Mouse (Mus musculus) liver, embryonic 15.5 days (tissue): ENCODE measurements around the gene Wfdc10. TPM values are rescaled to one million over a fixed set of nuclear protein-coding genes. Genes with fewer than 3 reads are reported as not detected.

Experiments
- ATAC-seq: fragments of 200-750 bp; cut with Nextera tagmentation; 2 replicates; pipeline ENCODE4 v1.8.0; 2017; ENCODE audit warnings: moderate number of reproducible peaks, mild to moderate bottlenecking, moderate library complexity; ENCODE audit not compliant: insufficient read depth
- H3K27ac ChIP-seq: fragments of 300-500 bp; sonication (generic); replicated peaks from 2 replicates; pipeline ENCODE4 v1.5.1; 2015; ENCODE audit warnings: mild to moderate bottlenecking, inconsistent platforms
- H3K27me3 ChIP-seq: fragments of 300-500 bp; sonication (generic); 2 replicates; pipeline ENCODE4 v1.6.1; 2015; ENCODE audit warnings: mild to moderate bottlenecking, inconsistent platforms
- H3K36me3 ChIP-seq: fragments of 300-500 bp; sonication (generic); replicated peaks from 2 replicates; pipeline ENCODE4 v1.6.1; 2015; ENCODE audit warnings: moderate library complexity, mild to moderate bottlenecking, inconsistent platforms
- H3K4me1 ChIP-seq: fragments of 300-500 bp; sonication (generic); replicated peaks from 2 replicates; pipeline ENCODE4 v1.6.1; 2015; ENCODE audit warnings: inconsistent platforms
- H3K4me2 ChIP-seq: fragments of 300-500 bp; sonication (generic); 2 replicates; pipeline ENCODE4 v1.6.1; 2015; ENCODE audit warnings: moderate library complexity, mild to moderate bottlenecking, inconsistent platforms
- H3K4me3 ChIP-seq: fragments of 300-500 bp; sonication (generic); replicated peaks from 2 replicates; pipeline ENCODE4 v1.5.1; 2015; ENCODE audit warnings: mild to moderate bottlenecking, inconsistent platforms
- H3K9ac ChIP-seq: fragments of 300-500 bp; sonication (generic); 2 replicates; pipeline ENCODE4 v1.6.1; 2015; ENCODE audit warnings: moderate library complexity, mild to moderate bottlenecking, inconsistent platforms
- H3K9me3 ChIP-seq: fragments of 300-500 bp; sonication (generic); replicated peaks from 2 replicates; pipeline ENCODE4 v1.6.1; 2016; ENCODE audit warnings: inconsistent platforms
- WGBS: fragments of 180-500 bp; shearing (Covaris S2); methylation state at CpG from one replicate; pipeline ENCODE4 v1.1.7; 2015; ENCODE audit warnings: mixed read lengths; ENCODE audit not compliant: insufficient replicate concordance; 5-methylcytosine and 5-hydroxymethylcytosine counted together
- polyA plus RNA-seq: library from polyadenylated mRNA; unstranded; fragments of >200 nt; fragmentation: Nextera tagmentation; extraction: Ambion mirVana; gene quantifications from 2 replicates; pipeline ENCODE4 v1.2.1, GENCODE M21; 2015

Wfdc10 gene
- polyA plus RNA-seq, 1 experiment from 2014 or later = not detected

DNA sequence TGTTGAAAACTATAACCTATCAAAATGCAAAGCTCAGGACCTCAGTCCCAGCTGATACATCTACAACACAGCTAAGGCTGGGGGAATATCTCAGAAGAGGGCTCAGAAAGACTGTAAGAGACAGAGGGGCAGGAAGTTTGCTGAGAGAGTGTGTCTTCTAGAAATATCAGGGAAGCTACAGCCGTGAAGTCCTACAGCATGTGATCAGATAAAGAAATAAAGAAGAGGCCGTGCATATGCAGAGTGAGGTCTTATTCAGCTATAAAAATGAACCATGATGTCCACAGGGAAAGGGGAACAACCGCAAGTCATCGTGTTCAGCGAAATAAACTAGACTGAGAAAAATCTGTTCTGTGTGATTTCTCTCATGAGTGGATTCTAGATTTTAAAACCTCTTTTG is 14.4 kb downstream of the Wfdc10 start:
- H3K9me3 ChIP-seq = no peaks in the 10 kb centered on the region
- no peaks in the 10 kb centered on the region for H3K27me3 ChIP-seq
- H3K27ac ChIP-seq = no peak overlapping the region
- no peak overlapping the region for H3K9ac ChIP-seq
- H3K4me2 ChIP-seq = no peak overlapping the region
- 55% methylated on average over 5 of the region's 5 CpGs for WGBS
- no peaks in the 10 kb centered on the region for H3K36me3 ChIP-seq
- H3K4me3 ChIP-seq = no peak overlapping the region
- no peak for ATAC-seq
- no peaks in the 10 kb centered on the region for H3K4me1 ChIP-seq

DNA sequence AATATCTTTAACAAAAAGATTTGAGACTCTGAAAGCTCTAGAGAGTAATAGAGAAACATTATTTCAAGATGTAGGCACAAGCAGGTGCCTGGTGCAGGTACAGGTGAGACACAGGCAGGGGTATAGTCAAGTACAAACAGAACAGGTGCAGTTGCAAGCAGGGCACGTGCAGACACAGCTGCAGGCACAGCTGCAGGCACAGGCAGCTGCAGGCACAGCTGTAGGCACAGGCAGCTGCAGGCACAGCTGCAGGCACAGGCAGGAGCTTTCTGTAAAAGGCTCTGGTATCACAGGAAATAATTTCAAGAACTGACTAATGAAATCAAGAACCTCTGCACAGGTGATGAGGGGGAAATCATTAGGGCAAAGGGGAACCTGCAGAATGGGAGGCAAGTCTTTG is 15.1 kb downstream of the Wfdc10 start:
- Histone ChIP-seq H3K9me3 (no peaks in the 10 kb centered on the region), H3K27ac (no peak overlapping the region), H3K4me1 (no peaks in the 10 kb centered on the region), H3K9ac (no peak overlapping the region), H3K4me3 (no peak overlapping the region), H3K27me3 (no peaks in the 10 kb centered on the region), H3K36me3 (no peaks in the 10 kb centered on the region), H3K4me2 (no peak overlapping the region)
- ATAC-seq = no peak
- 18% methylated on average over 1 of the region's 1 CpGs for WGBS

DNA sequence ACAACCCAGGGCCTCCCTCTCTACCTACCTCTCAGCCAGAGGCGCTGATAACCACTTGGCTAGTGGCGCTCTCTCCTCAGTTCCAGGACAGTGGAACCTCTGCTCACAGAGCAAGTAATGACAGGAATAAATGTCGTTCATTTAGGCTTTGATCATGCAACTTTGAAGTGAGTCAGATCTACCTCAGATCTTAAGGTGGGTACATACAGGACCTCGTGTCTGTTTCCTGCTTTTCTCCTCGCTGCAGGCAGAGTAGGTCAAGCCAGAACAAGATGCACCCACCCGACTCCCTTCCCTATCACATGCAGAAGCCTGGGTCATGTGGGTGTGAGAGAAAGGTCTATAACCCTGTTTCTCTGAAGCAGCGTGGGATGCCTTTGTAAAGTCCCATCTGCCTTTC is 18.1 kb downstream of the Wfdc10 start, which contains the start of gene Wfdc11:
Wfdc11 (minus strand) TSS at position 101 of the 400 bp plus-strand sequence.
- no peak for ATAC-seq
- 57% methylated on average over 7 of the region's 7 CpGs for WGBS
- H3K9me3 ChIP-seq = no peaks in the 10 kb centered on the region
- H3K4me3 ChIP-seq = no peak within 1 kb of the TSS
- no peak within 1 kb of the TSS for H3K27ac ChIP-seq
- no peaks in the 10 kb centered on the region for H3K36me3 ChIP-seq
- no peak within 1 kb of the TSS for H3K9ac ChIP-seq
- H3K4me2 ChIP-seq = no peak within 1 kb of the TSS
- no peaks in the 10 kb centered on the region for H3K27me3 ChIP-seq
- H3K4me1 ChIP-seq = peaks cover 5% of the 10 kb centered on the region; the same call in 1 of the 2 replicates

DNA sequence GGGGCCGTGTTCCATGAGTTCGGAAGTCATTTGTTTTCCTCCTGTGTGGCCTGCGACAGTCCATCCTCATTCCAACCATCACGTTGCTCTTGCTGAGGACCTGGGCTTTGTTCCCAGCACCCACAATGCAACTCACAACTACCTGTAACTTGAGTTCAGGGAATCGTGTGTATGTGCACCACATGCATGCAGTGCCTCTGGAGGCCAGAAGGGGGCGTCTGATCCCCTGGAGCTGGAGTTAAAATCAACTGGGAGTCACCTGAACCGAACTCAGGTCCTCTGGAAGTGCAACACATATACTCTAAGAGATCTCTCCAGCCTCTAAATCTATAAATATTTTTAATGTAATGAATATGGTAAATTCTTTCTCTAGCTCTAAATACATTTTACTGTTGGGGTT is 20.3 kb downstream of the Wfdc10 start:
- Histone ChIP-seq H3K4me2 (no peak overlapping the region), H3K9me3 (no peaks in the 10 kb centered on the region), H3K36me3 (no peaks in the 10 kb centered on the region), H3K9ac (no peak overlapping the region), H3K4me3 (no peak overlapping the region), H3K4me1 (peaks cover 9% of the 10 kb centered on the region), H3K27me3 (no peaks in the 10 kb centered on the region), H3K27ac (no peak overlapping the region)
- WGBS = 67% methylated on average over 7 of the region's 7 CpGs
- ATAC-seq = no peak

DNA sequence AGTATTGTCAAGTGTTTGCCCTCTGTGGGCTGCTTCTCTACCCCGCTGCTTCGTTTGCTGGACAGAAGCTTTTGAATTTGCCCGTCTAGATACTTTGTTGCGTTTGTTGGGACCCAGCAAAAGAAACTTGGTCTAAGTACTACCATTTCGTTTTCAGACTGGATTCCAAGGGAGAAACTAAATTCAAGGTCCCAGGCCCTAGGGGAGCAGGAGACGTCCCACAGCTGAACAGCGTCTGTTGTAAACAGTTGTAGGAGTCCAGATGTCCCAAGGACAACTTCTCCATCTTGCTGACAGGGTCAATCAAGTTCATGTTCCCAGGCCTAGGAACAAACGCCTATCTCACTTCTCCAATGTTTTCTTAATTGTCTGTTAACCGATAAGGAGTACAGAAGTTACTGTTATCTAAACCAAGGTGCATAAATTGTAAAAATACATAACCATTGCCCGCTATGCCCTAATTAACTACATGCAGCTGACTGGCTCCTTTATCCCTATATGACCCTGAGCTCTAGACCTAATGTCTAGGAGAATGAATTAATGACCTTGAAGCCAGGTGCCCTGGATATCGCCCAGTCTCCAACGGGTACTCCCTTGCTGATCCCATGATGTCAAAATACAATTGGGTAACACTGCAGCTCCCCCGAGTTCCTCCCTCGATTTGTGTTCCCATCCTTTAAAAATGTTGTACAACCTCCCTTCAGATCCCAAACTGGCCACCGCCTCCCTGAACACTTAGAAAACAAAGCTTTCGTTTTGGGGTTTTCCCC is 21.3 kb downstream of the Wfdc10 start:
- ATAC-seq = no peak
- no peaks in the 10 kb centered on the region for H3K36me3 ChIP-seq
- no peak overlapping the region for H3K27ac ChIP-seq
- no peak overlapping the region for H3K4me2 ChIP-seq
- peaks cover 9% of the 10 kb centered on the region for H3K4me1 ChIP-seq
- H3K4me3 ChIP-seq = no peak overlapping the region
- H3K27me3 ChIP-seq = no peaks in the 10 kb centered on the region
- H3K9me3 ChIP-seq = no peaks in the 10 kb centered on the region
- no peak overlapping the region for H3K9ac ChIP-seq
- 64% methylated on average over 16 of the region's 16 CpGs for WGBS

DNA sequence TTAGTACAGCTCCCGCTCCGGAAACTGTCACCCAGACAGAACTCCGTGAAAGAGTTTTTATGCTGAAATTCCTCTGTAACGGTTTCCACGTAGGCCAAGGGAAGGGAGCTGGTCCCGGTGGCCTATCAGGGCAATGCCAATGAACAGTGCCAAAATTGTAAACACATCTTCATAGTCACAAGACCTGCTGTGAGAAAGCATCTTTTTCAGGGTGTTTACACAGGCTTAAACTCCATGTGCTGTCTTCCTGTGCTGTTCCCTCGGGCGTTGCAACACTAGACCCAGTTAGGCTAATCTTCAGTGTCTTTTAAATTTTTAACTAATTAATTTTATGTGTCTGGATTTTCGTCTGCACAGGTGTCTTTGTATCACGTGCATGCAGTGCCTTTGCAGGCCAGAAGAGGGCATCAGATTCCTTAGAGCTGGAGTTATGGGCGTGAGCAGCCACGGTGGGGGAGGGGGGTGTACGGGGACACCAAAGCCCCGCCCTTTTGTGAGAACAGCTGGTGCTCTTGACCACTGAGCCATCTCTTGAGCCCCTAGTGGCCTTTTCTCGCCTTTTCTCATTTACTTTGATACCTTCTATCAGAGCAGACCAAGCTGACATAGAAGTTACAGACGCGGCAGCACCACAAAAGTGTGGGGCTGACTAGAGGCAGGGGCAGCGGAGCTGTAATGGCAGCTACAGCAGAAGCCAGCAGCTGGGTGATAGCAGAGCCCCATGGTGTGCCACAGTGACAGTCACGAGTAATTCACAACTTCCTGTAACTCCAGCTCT is 23.2 kb downstream of the Wfdc10 start:
- 17% methylated on average over 19 of the region's 19 CpGs for WGBS
- H3K9ac ChIP-seq = no peak overlapping the region
- no peak overlapping the region; the same call in 1 of the 2 replicates for H3K27ac ChIP-seq
- no peaks in the 10 kb centered on the region for H3K36me3 ChIP-seq
- H3K4me3 ChIP-seq = 0 out of 2 replicates have a peak overlapping the region, but pooled peaks have one; percentile 12
- H3K9me3 ChIP-seq = no peaks in the 10 kb centered on the region
- peak overlapping the region; percentile 47 for H3K4me2 ChIP-seq
- ATAC-seq = 0 out of 2 replicates have a peak, but pooled peaks have one; percentile 28
- H3K4me1 ChIP-seq = peaks cover 9% of the 10 kb centered on the region
- no peaks in the 10 kb centered on the region for H3K27me3 ChIP-seq

DNA sequence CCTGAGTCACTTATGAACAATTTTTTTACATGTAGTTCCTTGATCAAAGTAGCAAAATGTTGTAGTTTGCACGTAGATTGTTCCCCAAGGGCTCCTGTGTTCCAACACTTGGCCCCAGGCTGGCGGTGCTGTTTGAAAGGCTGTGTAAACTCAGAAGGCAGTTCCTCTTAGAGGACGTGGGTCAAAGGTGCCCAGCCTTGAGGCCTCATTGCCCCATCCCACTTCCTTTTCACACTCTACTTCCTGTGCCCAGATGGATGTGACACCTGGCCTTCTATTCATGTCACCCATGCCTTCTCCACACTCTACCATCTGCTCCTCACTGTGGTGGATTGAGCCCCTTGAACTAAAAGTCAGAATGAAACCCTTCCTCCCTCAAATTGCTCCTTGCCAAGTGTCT is 24.1 kb downstream of the Wfdc10 start:
- no peak overlapping the region for H3K4me2 ChIP-seq
- ATAC-seq = peak; percentile 54; the same call in 1 of the 2 replicates
- 9% methylated on average over 3 of the region's 3 CpGs for WGBS
- no peaks in the 10 kb centered on the region for H3K27me3 ChIP-seq
- H3K9me3 ChIP-seq = no peaks in the 10 kb centered on the region
- no peak overlapping the region for H3K9ac ChIP-seq
- H3K27ac ChIP-seq = no peak overlapping the region
- H3K36me3 ChIP-seq = no peaks in the 10 kb centered on the region
- peaks cover 9% of the 10 kb centered on the region for H3K4me1 ChIP-seq
- H3K4me3 ChIP-seq = no peak overlapping the region

DNA sequence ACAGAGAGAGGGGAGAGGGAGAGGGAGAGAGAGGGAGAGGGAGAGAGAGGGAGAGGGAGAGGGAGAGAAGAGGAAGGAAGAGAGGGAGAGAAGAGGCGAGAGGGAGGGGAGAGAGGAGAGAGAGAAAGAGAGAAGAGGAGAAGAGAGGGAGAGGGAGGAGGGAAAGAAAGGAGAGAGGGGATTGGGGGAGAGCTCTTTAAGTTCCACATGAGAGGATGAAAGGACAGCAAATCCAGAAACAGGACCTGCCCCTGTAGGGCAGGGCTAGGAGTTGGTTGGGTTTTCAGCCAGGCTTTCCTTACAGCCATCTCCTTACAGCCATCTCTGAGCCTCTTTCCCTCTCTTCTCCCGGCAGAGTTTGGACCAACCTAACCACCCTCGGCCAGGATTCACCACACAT is 29.0 kb downstream of the Wfdc10 start, which contains the start of gene Wfdc13:
Wfdc13 (plus strand) TSS at position 301 of the 400 bp plus-strand sequence.
- Histone ChIP-seq H3K4me2 (no peak within 1 kb of the TSS), H3K9me3 (no peaks in the 10 kb centered on the region), H3K36me3 (no peaks in the 10 kb centered on the region), H3K9ac (no peak within 1 kb of the TSS), H3K4me1 (no peaks in the 10 kb centered on the region; the same call in 1 of the 2 replicates), H3K27me3 (0 out of 2 replicates have a peak, but pooled peaks cover 5% of the 10 kb centered on the region), H3K27ac (no peak within 1 kb of the TSS), H3K4me3 (no peak within 1 kb of the TSS)
- WGBS = 38% methylated on average over 3 of the region's 3 CpGs
- ATAC-seq = no peak

DNA sequence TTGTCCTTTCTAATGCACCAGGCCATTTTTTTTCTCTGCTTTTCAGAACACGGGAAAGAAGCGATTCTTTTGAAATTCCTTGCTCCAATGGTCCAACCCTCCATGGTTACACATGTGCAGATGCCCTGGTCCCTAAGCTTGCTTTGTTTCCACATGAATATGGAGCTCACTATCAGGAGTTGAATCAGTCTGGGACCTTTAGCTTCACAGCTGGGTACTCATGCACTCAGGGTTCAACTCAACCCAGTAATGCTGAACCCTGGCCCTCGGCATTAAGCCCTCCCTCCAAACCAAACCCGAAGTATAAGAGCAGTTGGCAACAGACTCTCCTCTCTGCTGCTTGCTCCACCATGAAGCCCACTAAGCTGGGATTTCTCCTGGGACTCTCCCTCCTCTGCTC is 42.4 kb downstream of the Wfdc10 start, which contains the start of gene Spint4:
Spint4 (plus strand) TSS at position 301 of the 400 bp plus-strand sequence.
- no peak within 1 kb of the TSS for H3K4me2 ChIP-seq
- H3K4me3 ChIP-seq = no peak within 1 kb of the TSS
- 55% methylated on average over 4 of the region's 4 CpGs for WGBS
- no peaks in the 10 kb centered on the region for H3K27me3 ChIP-seq
- no peak within 1 kb of the TSS for H3K9ac ChIP-seq
- H3K27ac ChIP-seq = no peak within 1 kb of the TSS
- no peaks in the 10 kb centered on the region for H3K36me3 ChIP-seq
- no peak for ATAC-seq
- H3K9me3 ChIP-seq = no peaks in the 10 kb centered on the region
- H3K4me1 ChIP-seq = no peaks in the 10 kb centered on the region

DNA sequence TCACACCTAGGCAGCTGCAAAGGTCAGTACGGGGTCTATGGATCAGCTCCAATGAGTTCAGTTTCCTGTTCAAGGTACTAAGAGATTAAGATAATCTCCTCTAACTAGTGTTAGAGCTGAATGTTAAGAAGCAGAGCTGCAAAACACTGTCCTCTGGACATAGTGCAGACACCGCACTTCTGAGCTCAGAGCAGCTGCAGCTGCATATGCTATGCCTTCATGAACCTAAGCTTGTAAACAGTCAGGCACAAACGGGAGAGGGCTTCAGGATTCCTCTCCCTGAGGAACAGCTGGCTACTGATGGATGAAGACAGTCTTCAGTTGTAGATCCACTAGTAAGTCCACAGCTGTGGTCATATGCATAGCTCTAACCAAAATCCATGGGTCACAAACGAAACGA is 45.1 kb downstream of the Wfdc10 start:
- no peak for ATAC-seq
- Histone ChIP-seq H3K9ac (no peak overlapping the region), H3K27ac (no peak overlapping the region), H3K4me3 (no peak overlapping the region), H3K27me3 (no peaks in the 10 kb centered on the region), H3K36me3 (no peaks in the 10 kb centered on the region), H3K4me2 (no peak overlapping the region), H3K9me3 (no peaks in the 10 kb centered on the region), H3K4me1 (no peaks in the 10 kb centered on the region)
- WGBS = 56% methylated on average over 5 of the region's 5 CpGs

DNA sequence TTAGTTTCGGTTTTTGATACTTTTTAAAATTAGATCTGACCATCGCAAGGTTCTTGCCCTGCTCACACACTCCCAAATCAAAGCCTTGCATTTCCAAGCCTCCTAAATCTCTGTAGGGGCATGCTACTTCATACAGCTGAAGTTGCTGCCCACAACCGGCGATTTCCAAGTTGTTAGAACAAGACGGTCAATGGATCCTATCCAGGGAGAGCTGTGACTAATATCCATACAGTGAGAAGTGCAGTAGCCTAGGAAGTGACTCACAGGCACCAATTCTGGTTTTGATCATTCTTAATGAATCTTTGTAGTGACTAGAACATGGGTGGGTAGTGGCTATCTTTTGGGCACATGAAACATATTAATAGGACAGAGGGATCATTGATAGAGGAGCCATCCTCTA is 45.9 kb downstream of the Wfdc10 start:
- H3K27ac ChIP-seq = no peak overlapping the region
- H3K27me3 ChIP-seq = no peaks in the 10 kb centered on the region
- no peaks in the 10 kb centered on the region for H3K36me3 ChIP-seq
- no peak overlapping the region for H3K4me3 ChIP-seq
- no peak overlapping the region for H3K4me2 ChIP-seq
- 57% methylated on average over 5 of the region's 5 CpGs for WGBS
- H3K9ac ChIP-seq = no peak overlapping the region
- H3K4me1 ChIP-seq = no peaks in the 10 kb centered on the region
- H3K9me3 ChIP-seq = no peaks in the 10 kb centered on the region
- no peak for ATAC-seq
